Mouse (Mus musculus): ENCODE measurements at regions not wholly inside any gene's neighbourhood (a gene's known extent, or its start where the extent isn't known, plus 50 kb on each side); places are given as distances from the start of the nearest gene placed in this dataset.

DNA sequence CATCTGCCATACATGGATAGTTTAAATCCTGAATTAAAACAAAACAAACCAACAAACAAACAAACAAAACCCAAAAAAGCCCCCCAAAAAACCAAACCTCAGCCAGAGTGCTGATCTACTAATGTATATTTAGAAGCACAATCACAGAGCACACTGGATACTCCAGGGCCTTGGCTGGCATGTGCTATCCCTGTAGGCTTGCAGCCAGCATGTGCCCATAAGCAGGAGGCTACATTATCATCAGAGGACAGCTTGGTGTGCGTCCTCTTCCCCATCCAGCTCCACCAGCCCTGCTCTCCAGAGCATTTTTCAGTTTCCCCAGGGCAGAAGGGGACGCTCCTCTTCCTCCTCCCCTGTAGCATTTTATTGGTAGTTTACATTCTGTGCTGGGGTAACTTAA lies 198.9 kb downstream of the Mterf1b start:
- no peak for TF ChIP-seq CTCF (IDR thresholded peaks at IDR 0.05)
- TF ChIP-seq EP300 (IDR thresholded peaks at IDR 0.05) = no peak

Measured in lung, postnatal 0 days (tissue).